Mouse (Mus musculus) C2C12 (cell line): ENCODE data around the gene Cog1.

ENCODE experiments used
- CTCF ChIP-seq: IDR thresholded peaks from one replicate; pipeline ENCODE4 v1.5.1; 2011; ENCODE audit not compliant: control insufficient read depth, insufficient read depth, insufficient read length
- MAX ChIP-seq: IDR thresholded peaks from one replicate; pipeline ENCODE4 v1.6.1; 2011; ENCODE audit warnings: mild to moderate bottlenecking, control low read depth
- MYOD1 ChIP-seq: IDR thresholded peaks from one replicate; pipeline ENCODE4 v1.6.1; 2011; ENCODE audit warnings: low read depth; ENCODE audit not compliant: control insufficient read depth, insufficient read length

- TF ChIP-seq MAX, result no peak
- TF ChIP-seq CTCF, result no peak
- TF ChIP-seq MYOD1, result no peak
Measured at GRCm38 (mm10) chr11:113630642-113631041, 18.3 kb upstream of the Cog1 start.
